Mouse (Mus musculus) kidney, adult 2 months (tissue): ENCODE measurements around the gene Rabl3.

Experiments used
- CTCF ChIP-seq: fragments of 200-500 bp; conservative IDR thresholded peaks from 2 replicates; pipeline ENCODE4 v1.5.1; 2011; ENCODE audit warnings: low read depth, mild to moderate bottlenecking, control low read depth, low read length, moderate library complexity, mixed read lengths; ENCODE audit not compliant: insufficient read depth, insufficient read length
- POLR2A ChIP-seq: fragments of 200-500 bp; IDR thresholded peaks from one replicate; pipeline ENCODE4 v1.6.1; 2011; ENCODE audit warnings: low read depth, low read length, control low read depth

GRCm38 (mm10) chr16:37580651-37581050 is 41.0 kb downstream of the Rabl3 start:
- no peak for TF ChIP-seq CTCF
- TF ChIP-seq POLR2A: no peak
